Mouse (Mus musculus) brain, embryonic 14.5 days (tissue): Measurements from ENCODE around the gene Folh1.

Experiments used
- CTCF ChIP-seq: fragments of 200-500 bp; IDR thresholded peaks from 2 replicates; pipeline ENCODE4 v1.5.1; 2012; ENCODE audit warnings: inconsistent platforms, mild to moderate bottlenecking, moderate library complexity, borderline replicate concordance; ENCODE audit not compliant: insufficient read depth, insufficient read length; ENCODE audit errors: extremely low read depth
- POLR2A ChIP-seq: fragments of 200-500 bp; IDR thresholded peaks from 2 replicates; pipeline ENCODE4 v1.6.1; 2012; ENCODE audit warnings: mild to moderate bottlenecking, inconsistent platforms, borderline replicate concordance; ENCODE audit not compliant: poor library complexity, insufficient read depth, insufficient read length, severe bottlenecking; ENCODE audit errors: extremely low read depth

- no peak for TF ChIP-seq CTCF
- TF ChIP-seq POLR2A: no peak
These were observed 87.7 kb downstream of the Folh1 start, which contains the start of gene Olfr292 for GRCm38 (mm10) chr7:86688030-86688429.
